ENCODE assay signal across 10 mouse cellular contexts in the genomic region with DNA sequence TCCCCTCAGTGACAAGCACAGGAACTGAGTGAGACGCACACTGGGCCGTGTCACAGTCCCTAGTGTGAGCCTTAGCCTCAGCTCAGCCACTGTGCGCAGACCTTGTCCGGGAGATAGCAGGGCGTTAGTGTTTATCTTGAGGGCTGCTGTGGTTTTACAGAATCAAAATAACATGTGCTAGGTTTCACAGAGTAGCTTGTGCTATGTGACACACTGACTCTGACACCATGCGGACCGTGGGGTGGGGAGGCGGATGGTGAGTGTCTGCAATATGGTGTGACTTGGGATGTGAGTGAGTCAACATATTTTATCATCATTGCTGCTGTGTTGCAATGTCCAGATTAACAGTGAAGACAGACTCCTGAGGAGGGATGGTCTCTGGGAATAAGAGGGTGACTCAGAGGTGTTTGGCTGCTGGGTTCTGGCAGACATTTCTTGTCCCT. TPM values are rescaled to one million over a fixed set of nuclear protein-coding genes. Genes with fewer than 3 reads are reported as not detected.
DNase-seq lines count a peak whose midpoint lies in the region; ATAC-seq and TF ChIP-seq lines count a peak whose summit lies in the region.
"Had no signal": no experiment of that assay in that cellular context is flagged by ENCODE, and none has a peak within 500 bp of the region (broad histone marks: within the 10 kb centered on the region; RNA-seq: fewer than 3 reads in every experiment).

No protein-coding gene starts in this region.

- H3K27ac ChIP-seq in lung, embryonic 15.5 days, result no peak overlapping the region
- H3K27ac ChIP-seq in heart, embryonic 14.5 days (replicated peaks in 1 of 2; ENCODE audit: control insufficient read depth in 1 of 2, insufficient read depth in 1 of 2, low read depth in 2 of 2, low read length in 2 of 2), result peak overlapping the region; percentile 49 to 66; a peak in 3 of 4 replicates
- H3K27ac ChIP-seq in forebrain, embryonic 15.5 days (replicated peaks), result no peak overlapping the region
- H3K27ac ChIP-seq in thymus, adult 2 months (ENCODE audit: control insufficient read depth, insufficient read depth, low read length), result no peak overlapping the region
- H3K27ac ChIP-seq: left cerebral cortex, adult 2 months; neural tube, embryonic 12.5 days had no signal

- no peak overlapping the region for H3K4me3 ChIP-seq in lung, embryonic 15.5 days
- no peak overlapping the region for H3K4me3 ChIP-seq in heart, embryonic 14.5 days (ENCODE audit: control insufficient read depth in 1 of 2, insufficient read depth in 1 of 2, low read depth in 1 of 2, low read length in 2 of 2)
- H3K4me3 ChIP-seq in myocyte, result no peak overlapping the region
- no peak overlapping the region for H3K4me3 ChIP-seq in forebrain, embryonic 15.5 days
- no peak overlapping the region for H3K4me3 ChIP-seq in thymus, adult 2 months (ENCODE audit: control insufficient read depth, insufficient read depth, low read length)
- H3K4me3 ChIP-seq: left cerebral cortex, adult 2 months; neural tube, embryonic 12.5 days had no signal

- peak; percentile 27; the same call in 1 of the 2 replicates for ATAC-seq in lung, embryonic 15.5 days (ENCODE audit: borderline replicate concordance, extremely low read depth, low FRiP score, low TSS enrichment)
- ATAC-seq in heart, embryonic 14.5 days (ENCODE audit: insufficient number of reproducible peaks, insufficient read depth, low FRiP score, low read depth), result peak; percentile 64
- no peak for ATAC-seq in forebrain, embryonic 15.5 days (replicated peaks)

- H3K36me3 ChIP-seq in lung, embryonic 15.5 days, result 0 out of 2 replicates have a peak, but pooled peaks cover 2% of the 10 kb centered on the region
- H3K36me3 ChIP-seq in heart, embryonic 14.5 days (ENCODE audit: control insufficient read depth, insufficient read depth, low read length), result 0 out of 2 replicates have a peak, but pooled peaks cover 10% of the 10 kb centered on the region
- no peaks in the 10 kb centered on the region for H3K36me3 ChIP-seq in myocyte (ENCODE audit: control insufficient read depth, insufficient read depth)
- peaks cover 9% of the 10 kb centered on the region; the same call in 1 of the 2 replicates for H3K36me3 ChIP-seq in forebrain, embryonic 15.5 days
- H3K36me3 ChIP-seq in thymus, adult 2 months (ENCODE audit: control insufficient read depth, insufficient read depth, low read length), result no peaks in the 10 kb centered on the region

- no peak for DNase-seq in lung, postnatal 10 days
- peak; percentile 14 for DNase-seq in adrenal gland, postnatal 25 days
- DNase-seq in thymus, adult 2 months, result no peak
- DNase-seq in kidney, postnatal 25 days, result no peak

- no peak for TF ChIP-seq CTCF in thymus, adult 2 months (IDR thresholded peaks at IDR 0.05; ENCODE audit: borderline replicate concordance, control insufficient read depth, extremely low read depth, insufficient read depth, low read length, poor library complexity)

- H3K27me3 ChIP-seq in lung, embryonic 15.5 days, result no peaks in the 10 kb centered on the region
- H3K27me3 ChIP-seq in heart, embryonic 14.5 days (ENCODE audit: control insufficient read depth, insufficient read depth, low read length), result no peaks in the 10 kb centered on the region
- peaks cover 5% of the 10 kb centered on the region for H3K27me3 ChIP-seq in myocyte (ENCODE audit: control insufficient read depth, insufficient read depth, insufficient read length)
- H3K27me3 ChIP-seq in forebrain, embryonic 15.5 days, result no peaks in the 10 kb centered on the region
- no peaks in the 10 kb centered on the region for H3K27me3 ChIP-seq in thymus, adult 2 months (ENCODE audit: control insufficient read depth, insufficient read depth, low read length)
- H3K27me3 ChIP-seq: neural tube, embryonic 12.5 days had no signal

- H3K4me1 ChIP-seq in lung, embryonic 15.5 days, result no peaks in the 10 kb centered on the region
- H3K4me1 ChIP-seq in heart, embryonic 14.5 days (ENCODE audit: control insufficient read depth in 2 of 2, insufficient read depth in 2 of 2, low read length in 2 of 2), result peaks cover 3 to 5% of the 10 kb centered on the region in 2 experiments; a peak in 3 of 4 replicates
- H3K4me1 ChIP-seq in forebrain, embryonic 15.5 days, result no peaks in the 10 kb centered on the region
- peaks cover 11% of the 10 kb centered on the region for H3K4me1 ChIP-seq in thymus, adult 2 months (replicated peaks; ENCODE audit: control insufficient read depth, insufficient read depth, low read length)
- H3K4me1 ChIP-seq: neural tube, embryonic 12.5 days had no signal

- H3K79me2 ChIP-seq in myocyte (ENCODE audit: control insufficient read depth, insufficient read depth), result no peaks in the 10 kb centered on the region

- no peak overlapping the region for H3K4me2 ChIP-seq in lung, embryonic 15.5 days
- no peak overlapping the region for H3K4me2 ChIP-seq in heart, embryonic 14.5 days (ENCODE audit: low read length)
- H3K4me2 ChIP-seq in myocyte (ENCODE audit: low read depth), result peak overlapping the region; percentile 59
- H3K4me2 ChIP-seq in forebrain, embryonic 15.5 days (replicated peaks), result no peak overlapping the region
- H3K4me2 ChIP-seq: neural tube, embryonic 12.5 days had no signal

- H3ac ChIP-seq in myocyte (ENCODE audit: control insufficient read depth, insufficient read length), result no peak overlapping the region

- 76% methylated on average over 8 of the region's 8 CpGs for WGBS in lung, embryonic 15.5 days
- WGBS in heart, embryonic 14.5 days, result 42% methylated on average over 8 of the region's 8 CpGs
- WGBS in forebrain, embryonic 15.5 days, result 92% methylated on average over 8 of the region's 8 CpGs
- 83% methylated on average over 8 of the region's 8 CpGs for WGBS in thymus, adult 2 months

- H3K9ac ChIP-seq in lung, embryonic 15.5 days, result no peak overlapping the region
- no peak overlapping the region for H3K9ac ChIP-seq in heart, embryonic 14.5 days (ENCODE audit: low read length)
- H3K9ac ChIP-seq in forebrain, embryonic 15.5 days (replicated peaks), result no peak overlapping the region
- H3K9ac ChIP-seq: neural tube, embryonic 12.5 days had no signal

- TF ChIP-seq POLR2A in myocyte (IDR thresholded peaks at IDR 0.05; ENCODE audit: insufficient read length, low read depth), result no peak
- TF ChIP-seq POLR2A in thymus, adult 2 months (IDR thresholded peaks at IDR 0.05; ENCODE audit: control insufficient read depth, extremely low read depth, insufficient read depth, low read length, poor library complexity), result no peak

- no peaks in the 10 kb centered on the region for H3K9me3 ChIP-seq in lung, embryonic 15.5 days
- no peaks in the 10 kb centered on the region for H3K9me3 ChIP-seq in heart, embryonic 14.5 days (ENCODE audit: control insufficient read depth, low read length)
- no peaks in the 10 kb centered on the region for H3K9me3 ChIP-seq in forebrain, embryonic 15.5 days
- H3K9me3 ChIP-seq: neural tube, embryonic 12.5 days had no signal

TF ChIP-seq in myocyte, 11 proteins besides CTCF, POLR2A, EP300 and RAD21:
- TF ChIP-seq CEBPB (IDR thresholded peaks at IDR 0.05; ENCODE audit: insufficient read depth, poor library complexity, severe bottlenecking) (peak; percentile 97), MAX (IDR thresholded peaks at IDR 0.05; ENCODE audit: low read depth) (peak; percentile 28), POLR2AphosphoS2 (IDR thresholded peaks at IDR 0.05; ENCODE audit: insufficient read length, low read depth) (no peak)

RNA-seq across cellular contexts. Expression of a gene that starts 17.1 kb away (rescaled TPM):
- 10.3 and 10.6 TPM in 2 replicates for polyA plus RNA-seq in lung, embryonic 15.5 days (2015; fragmentation: Nextera tagmentation; extraction: Ambion mirVana)
- 2.8 and 2.9 TPM in 2 replicates for total RNA-seq in adrenal gland, postnatal 25 days (2021)
- polyA plus RNA-seq in heart, embryonic 14.5 days (2014; fragmentation: Nextera tagmentation; extraction: Ambion mirVana), result 7.8 and 8.5 TPM in 2 replicates
- polyA plus RNA-seq in myocyte (2012; fragmentation: generic; extraction: Trizol), result 0.52 TPM
- polyA plus RNA-seq in forebrain, embryonic 15.5 days (2015; fragmentation: Nextera tagmentation; extraction: Ambion mirVana), result 9.3 and 11.1 TPM in 2 replicates
- 2.8 and 4.4 TPM in 2 replicates for polyA plus RNA-seq in thymus, adult 2 months (2012; rRNA removed)

RNA-seq across cellular contexts. Expression of a gene that starts 35.4 kb away (rescaled TPM):
- polyA plus RNA-seq in lung, embryonic 15.5 days (2015; fragmentation: Nextera tagmentation; extraction: Ambion mirVana), result 36.1 and 38.8 TPM in 2 replicates
- 65.6 and 76.5 TPM in 2 replicates for total RNA-seq in adrenal gland, postnatal 25 days (2021)
- 39.1 and 39.2 TPM in 2 replicates for polyA plus RNA-seq in heart, embryonic 14.5 days (2014; fragmentation: Nextera tagmentation; extraction: Ambion mirVana)
- 21.5 TPM for polyA plus RNA-seq in myocyte (2012; fragmentation: generic; extraction: Trizol)
- polyA plus RNA-seq in forebrain, embryonic 15.5 days (2015; fragmentation: Nextera tagmentation; extraction: Ambion mirVana), result 46.8 and 47.2 TPM in 2 replicates
- polyA plus RNA-seq in thymus, adult 2 months (2012; rRNA removed), result 30.1 and 34.9 TPM in 2 replicates

Comparison
In these comparisons a context has a peak if more than half of its experiments do, and no peak if none do; other contexts are left out.
1. H3K27ac ChIP-seq: peak in heart, embryonic 14.5 days (2 of 2); none in lung, embryonic 15.5 days (single experiment), forebrain, embryonic 15.5 days (single experiment) and thymus, adult 2 months (single experiment).